Mouse (Mus musculus) lung, adult 18-20 months (tissue): ENCODE measurements around the gene Fuk.
"Not testable (repeated sequence)": the region's sequence is repeated elsewhere in the genome, so short reads cannot be mapped to it uniquely, and the experiment has no call there.

Source experiments
- DNase-seq, 2 experiments: peaks; one replicate each; pipeline ENCODE4 v3.0.0; 2022; ENCODE audit warnings: mixed read lengths in 2 of 2

Fuk gene

DNA sequence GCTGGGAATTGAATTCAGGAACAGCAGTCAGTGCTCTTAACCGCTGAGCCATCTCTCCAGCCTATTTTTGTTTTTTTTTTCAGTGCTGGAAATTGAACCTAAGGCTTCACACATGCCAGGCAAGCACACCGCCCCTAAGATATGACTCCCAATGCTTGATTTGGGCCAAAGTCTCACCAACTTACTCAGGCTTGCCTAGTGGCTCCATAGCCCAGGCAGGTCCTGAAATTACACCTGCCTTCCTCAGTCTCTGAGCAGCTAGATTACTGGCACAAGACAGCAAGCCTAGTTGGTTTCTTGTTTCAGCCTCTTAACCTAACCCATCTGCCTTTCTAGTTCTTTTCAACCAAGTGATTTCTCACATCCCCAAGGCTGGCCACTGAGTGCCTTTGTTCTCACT is 31.8 kb downstream of the Fuk start:
- no peak for DNase-seq

DNA sequence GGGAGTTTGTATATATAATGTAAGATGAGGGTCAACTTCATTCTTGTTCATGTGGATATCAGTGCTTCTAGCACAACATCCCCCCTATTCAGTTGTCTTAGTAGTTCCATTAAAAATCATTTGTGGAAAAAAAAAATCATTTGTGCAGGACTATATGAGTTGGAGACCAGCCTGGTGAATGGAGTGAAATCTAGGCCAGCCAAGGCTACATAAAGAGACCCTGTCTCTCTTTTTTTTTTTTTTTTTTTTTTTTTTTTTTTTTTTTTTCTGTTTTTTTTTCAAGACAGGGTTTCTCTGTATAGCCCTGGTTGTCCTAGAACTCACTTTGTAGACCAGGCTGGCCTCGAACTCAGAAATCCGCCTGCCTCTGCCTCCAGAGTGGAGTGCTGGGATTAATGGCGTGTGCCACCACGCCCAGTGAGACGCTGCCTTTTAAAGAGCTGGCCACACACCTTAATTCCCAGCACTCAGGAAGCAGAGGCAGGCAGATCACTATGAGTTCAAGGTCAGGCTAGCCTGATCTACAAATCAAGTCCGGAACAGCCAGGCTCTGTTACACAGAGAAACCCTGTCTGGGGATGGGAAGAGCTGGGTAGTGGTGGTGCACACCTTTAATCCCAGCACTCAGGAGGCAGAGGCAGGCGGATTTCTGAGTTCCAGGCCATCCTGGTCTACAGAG is 40.8 kb downstream of the Fuk start:
- not testable (repeated sequence) for DNase-seq

DNA sequence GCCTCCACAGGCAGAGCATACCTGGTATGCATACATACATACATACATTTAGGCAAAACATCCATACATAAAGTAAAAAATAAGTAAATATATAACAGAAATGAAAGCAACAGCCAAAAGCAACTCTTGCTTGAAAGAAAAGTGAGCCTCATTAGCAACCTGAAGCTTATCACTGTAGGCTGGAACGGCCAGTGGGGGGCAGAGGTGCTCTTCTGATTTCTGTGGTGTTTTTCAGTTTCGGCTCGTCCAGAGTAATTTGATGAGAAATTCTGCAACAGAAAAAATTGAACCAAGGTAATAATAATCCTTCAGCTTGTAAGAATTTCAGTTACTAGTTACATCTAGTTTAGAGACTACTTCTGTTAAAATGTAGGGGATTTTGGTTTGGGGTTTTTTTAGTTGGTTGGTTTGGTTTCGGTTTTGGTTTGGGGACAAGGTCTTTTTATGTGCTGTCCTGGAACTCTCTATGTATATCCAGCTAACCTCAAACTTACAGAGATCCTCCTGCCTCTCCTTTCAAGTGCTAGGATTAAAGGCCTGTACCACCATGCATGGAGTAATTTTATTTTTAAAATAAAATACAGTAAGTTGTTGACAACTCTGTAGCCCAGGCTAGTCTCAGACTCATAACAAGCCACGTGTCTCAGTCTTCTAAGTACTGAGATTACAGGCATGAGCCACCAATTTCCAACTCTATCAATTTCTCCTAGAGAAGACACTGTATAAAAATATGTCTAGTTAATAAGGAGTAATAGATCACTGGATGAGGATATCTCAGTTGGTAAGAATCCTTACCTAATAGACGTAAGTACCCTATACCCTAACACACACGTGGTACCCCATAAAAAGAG is 42.4 kb downstream of the Fuk start:
- no peak for DNase-seq

DNA sequence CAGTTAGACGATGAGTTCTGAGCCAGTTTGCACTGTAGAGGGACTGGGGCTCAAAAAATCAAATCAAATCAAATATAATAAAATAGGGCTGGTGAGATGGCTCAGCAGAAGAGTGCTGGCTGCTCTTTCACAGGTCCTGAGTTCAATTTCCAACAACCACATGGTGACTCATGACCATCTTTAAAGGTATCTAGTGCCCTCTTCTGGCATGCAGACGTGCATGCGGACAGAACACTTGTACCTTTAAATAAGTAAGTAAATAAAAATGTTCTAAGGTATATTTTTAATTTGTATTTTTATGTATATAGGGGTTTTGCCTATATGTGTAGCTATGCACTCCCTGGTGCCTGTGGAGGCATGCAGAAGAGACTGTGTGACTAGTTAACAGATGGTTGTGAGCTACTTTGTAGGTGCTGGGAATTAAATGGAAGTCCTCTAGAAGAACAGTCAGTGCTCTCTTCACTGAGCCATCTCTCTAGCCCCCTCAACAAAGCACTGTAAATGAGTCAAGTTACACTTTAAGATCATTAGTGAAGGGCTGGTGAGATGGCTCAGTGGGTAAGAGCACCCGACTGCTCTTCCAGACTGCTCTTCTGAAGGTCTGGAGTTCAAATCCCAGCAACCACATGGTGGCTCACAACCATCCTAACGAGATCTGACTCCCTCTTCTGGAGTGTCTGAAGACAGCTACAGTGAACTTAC is 45.4 kb downstream of the Fuk start:
- DNase-seq: no peak

DNA sequence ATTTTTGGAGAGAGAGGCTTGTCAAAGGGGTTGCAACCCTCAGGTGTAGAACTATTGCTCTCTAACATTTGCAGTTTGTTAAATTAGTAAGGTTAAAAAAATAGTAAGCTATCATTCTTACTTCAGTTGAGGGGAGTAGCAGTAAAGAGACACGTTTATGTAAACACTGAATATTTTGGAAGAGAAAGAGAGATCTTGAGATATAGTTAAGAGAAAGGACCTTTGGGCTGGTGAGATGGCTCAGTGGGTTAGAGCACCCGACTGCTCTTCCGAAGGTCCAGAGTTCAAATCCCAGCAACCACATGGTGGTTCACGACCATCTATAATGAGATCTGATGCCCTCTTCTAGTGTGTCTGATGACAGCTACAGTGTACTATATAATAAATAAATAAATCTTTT is 46.2 kb downstream of the Fuk start:
- DNase-seq: not testable (repeated sequence)

DNA sequence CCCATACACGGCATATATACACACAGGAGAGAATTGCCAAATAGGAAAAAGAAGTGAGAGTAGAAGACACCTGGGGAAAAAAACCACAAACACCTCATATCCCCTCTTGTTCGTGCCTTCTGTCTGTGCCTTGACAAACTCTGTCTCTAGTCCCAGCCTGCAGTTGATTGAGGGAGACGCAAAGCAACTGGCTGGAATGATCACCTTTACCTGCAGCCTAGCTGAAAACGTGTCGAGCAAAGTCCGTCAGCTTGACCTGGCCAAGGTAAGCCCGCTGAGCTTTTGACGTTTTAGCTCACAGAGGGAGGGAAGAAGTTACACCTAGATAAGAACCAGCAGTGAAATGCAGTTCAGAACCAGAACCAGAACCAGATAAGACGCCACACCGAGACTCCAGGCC is 51.1 kb downstream of the Fuk start:
- DNase-seq: no peak

DNA sequence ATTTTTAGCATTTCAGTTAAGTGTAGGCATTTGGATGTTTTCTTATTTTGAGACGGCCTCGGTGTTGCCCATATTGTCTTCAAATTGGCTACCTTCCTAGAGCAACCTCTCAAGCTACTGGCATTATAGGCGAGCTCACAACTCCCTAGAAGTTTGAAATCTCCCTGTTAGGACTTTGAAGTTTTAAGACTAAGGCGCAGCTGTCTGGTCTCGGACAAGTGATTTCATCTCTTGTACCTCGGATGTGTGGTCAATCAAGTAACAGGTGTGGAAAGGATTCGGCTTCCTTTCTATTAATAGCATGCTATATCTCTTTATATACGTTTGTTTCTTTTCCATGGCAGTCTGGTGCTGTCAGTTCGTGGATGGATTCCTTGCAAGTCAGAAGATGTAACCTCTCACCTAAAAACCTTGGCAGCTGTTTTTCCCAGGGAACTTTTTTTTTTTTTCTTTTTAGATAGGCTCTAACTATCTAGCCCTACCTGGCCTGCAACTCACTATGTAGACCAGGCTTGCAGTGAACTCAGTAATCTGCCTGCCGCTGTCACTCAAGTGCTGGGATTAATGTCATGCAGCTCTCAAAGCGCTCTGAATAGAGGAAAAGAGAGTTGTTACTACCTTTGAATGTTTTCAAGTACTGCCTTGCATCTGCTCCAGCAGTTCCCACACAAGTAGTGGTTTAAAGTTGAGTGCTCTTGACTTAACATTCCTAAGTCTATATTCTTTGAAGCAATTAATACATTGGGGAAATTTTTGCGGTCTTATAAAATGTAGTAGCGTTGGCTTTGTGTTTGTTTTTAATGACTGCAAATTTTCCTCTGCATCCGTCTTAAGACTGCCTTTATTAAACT is 54.4 kb downstream of the Fuk start:
- DNase-seq: peak; percentile 20 to 38

DNA sequence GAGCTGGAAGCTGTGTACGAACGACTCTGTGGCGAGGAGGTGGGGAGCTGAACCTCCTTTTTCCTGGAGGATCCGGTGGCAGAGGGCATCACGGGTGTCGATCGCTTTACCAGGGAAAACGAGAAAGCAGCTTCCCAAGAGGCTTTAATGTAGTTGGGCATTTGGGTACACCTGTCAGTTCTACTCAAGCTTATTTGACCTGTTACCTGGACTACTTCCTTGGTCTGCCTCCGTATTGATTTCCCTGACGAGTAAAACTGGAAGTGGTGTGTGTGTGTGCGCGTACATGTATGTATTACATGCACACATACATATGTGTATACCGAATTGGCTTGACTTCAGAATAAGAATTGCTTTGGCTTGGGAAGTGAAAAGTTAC is 55.1 kb downstream of the Fuk start:
- DNase-seq: no peak

DNA sequence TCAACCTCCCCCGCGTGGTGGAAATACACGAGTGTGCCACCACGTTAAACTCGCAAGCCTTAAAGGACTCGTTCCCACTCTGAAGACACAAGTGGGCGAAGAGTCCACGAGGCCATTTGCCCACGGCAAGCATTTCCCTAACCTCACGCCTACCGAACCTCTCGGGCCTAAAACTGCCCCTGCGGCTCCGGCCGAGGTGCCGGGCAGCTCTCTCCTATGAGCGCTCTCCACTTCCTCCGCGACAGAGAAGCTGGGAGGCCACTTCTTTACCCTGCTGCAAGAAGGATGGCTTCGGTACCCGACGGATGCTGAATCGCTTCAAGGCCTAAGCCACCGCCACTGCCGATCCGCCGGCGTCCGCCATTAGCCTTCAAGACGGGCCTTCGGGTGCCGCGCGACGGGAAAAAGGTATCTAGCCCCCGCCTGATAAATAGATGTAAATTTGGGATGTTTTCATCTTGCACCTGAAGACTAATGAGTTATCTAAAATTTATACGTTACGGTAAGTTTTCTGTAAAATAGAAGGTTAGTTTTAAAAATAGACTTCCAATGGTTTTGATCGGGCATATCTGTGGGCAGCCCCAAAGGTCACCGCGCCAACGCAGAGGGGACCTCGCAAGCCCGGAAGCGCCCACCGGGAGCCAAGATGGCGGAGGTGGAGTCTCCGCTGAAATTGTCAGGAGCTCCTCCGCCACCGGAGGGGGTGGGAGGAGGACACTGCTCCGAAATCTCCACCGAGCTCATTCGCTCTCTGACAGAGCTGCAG is 55.7 kb downstream of the Fuk start, which contains the start of the genes Cog4 and Sf3b3:
TSS of gene Cog4 (plus strand) at position 196 of the 766 bp plus-strand sequence.
TSS of gene Sf3b3 (minus strand) at position 383 of the 766 bp plus-strand sequence.
- peak; percentile 79 to 85 for DNase-seq

DNA sequence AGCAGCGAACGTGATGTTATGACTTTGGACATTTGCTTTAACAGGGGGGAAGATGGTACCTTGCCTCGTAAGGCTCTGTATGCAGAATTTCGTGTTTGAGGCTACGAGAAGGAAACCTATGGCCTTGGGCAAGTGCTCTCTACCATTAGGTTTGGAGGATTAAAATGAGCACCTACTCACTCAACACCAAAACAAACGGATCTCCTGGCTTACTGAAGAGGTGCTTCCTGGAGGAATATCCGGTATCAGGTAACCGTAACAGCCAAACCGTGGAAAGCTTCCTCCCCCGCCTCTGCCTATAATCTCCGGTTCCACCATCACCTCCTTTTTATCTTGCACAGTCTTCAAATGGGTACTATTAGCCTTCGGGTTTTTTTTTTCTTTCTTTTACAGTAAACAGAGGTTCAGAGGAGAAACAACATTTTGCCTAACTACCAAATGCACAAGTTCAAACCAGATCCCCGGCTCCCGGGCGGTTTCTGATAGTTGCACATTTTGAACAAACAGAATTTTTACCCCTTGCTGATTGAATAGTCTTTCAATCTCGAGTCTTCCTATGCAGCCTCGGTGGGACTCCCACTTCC is 56.4 kb downstream of the Fuk start:
- DNase-seq: no peak

DNA sequence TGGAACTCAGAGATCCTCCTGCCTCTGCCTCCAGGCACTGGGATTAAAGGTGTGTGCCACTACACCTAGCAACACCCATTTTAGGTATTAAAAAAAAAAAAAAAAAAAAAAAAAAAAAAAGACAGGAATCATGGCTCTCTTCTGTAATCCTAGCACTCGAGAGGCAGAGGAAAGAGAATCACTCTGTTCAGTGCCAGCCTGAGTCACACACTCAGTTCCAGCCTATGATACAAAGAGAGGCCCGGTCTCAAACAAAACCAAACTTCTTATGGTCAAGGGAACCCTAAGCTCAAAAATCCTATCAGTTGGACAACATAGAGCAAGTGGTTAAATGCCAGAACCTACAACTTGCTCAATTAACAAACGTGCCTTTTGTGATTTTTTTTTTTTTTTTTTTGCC is 57.3 kb downstream of the Fuk start:
- no peak for DNase-seq

DNA sequence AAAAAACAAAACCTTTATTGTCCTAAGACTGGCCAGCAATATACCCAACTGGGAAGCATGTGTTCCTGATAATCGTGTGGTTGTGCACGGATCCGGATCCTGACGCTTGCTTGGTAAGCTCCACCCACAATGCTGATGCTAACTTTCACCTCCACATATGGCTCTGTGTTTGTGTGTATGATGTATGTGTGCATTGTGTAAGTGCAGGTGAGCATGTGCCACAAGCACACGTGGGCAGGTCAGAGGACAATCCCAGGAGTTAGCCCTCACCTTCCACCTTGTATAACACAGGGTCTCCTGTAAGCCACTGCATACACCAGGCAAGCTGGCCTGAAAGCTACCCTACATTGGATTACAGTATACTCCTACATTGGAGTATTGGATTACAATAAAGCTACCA is 59.1 kb downstream of the Fuk start:
- no peak for DNase-seq

DNA sequence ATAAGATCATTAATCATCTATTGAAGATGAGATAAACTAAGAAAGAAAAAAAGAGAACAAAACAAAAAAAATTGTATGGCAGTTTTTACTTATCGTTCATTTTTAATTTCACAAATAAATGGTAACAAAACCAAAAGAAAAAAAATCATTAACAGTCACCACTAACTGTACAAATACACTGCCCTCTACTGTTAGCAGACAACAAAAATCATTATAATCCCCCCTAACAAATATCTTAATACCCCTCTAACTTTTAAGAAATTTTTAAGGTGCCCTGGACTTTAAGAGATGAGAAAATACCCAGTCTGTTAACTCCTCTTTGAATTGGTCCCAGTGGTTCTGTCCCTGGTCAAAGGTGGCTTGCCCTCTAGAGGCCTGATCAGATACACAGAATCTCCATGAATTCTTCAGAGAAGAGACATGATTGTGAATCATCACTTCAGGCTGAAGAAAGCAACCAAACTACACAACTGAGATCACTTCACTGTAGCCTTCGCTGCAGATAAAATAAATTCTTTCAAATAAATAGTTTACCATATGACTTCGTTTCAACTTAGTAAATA is 60.2 kb downstream of the Fuk start:
- DNase-seq: no peak
